24 mouse cellular contexts compared by ENCODE assay signal in genomic region chr17:13733971-13734370, GRCm38 (mm10). TPM values are rescaled to one million over a fixed set of nuclear protein-coding genes. Genes with fewer than 3 reads are reported as not detected.
DNase-seq lines count a peak whose midpoint lies in the region; ATAC-seq and TF ChIP-seq lines count a peak whose summit lies in the region.
"Had no signal": no experiment of that assay in that cellular context is flagged by ENCODE, and none has a peak within 500 bp of the region (broad histone marks: within the 10 kb centered on the region; RNA-seq: fewer than 3 reads in every experiment).

No protein-coding gene starts in this region.

- peaks cover 20% of the 10 kb centered on the region; the same call in 1 of the 2 replicates for H3K4me1 ChIP-seq in lung, postnatal 0 days (ENCODE audit: insufficient read depth, low read depth, low read length)
- no peaks in the 10 kb centered on the region for H3K4me1 ChIP-seq in stomach, embryonic 16.5 days (ENCODE audit: control insufficient read depth, insufficient read depth, low read length)

- H3K27me3 ChIP-seq in lung, postnatal 0 days (replicated peaks; ENCODE audit: insufficient read depth, low read length), result no peaks in the 10 kb centered on the region
- no peaks in the 10 kb centered on the region for H3K27me3 ChIP-seq in stomach, embryonic 16.5 days (ENCODE audit: control insufficient read depth, insufficient read depth, low read length)
- H3K27me3 ChIP-seq: CH12.LX; embryonic facial prominence, embryonic 12.5 days; forebrain, embryonic 13.5 days; Patski had no signal

- no peak for TF ChIP-seq CTCF in lung, postnatal 0 days (IDR thresholded peaks at IDR 0.05)

- no peaks in the 10 kb centered on the region for H3K9me3 ChIP-seq in lung, postnatal 0 days (ENCODE audit: low read length)
- H3K9me3 ChIP-seq in stomach, embryonic 16.5 days (replicated peaks; ENCODE audit: control insufficient read depth, low read length), result no peaks in the 10 kb centered on the region
- H3K9me3 ChIP-seq: embryonic facial prominence, embryonic 10.5 days; embryonic facial prominence, embryonic 12.5 days; forebrain, embryonic 13.5 days had no signal

- no peak overlapping the region for H3K4me2 ChIP-seq in lung, postnatal 0 days (replicated peaks; ENCODE audit: low read depth, low read length)
- H3K4me2 ChIP-seq in stomach, embryonic 16.5 days (ENCODE audit: low read depth, low read length), result no peak overlapping the region
- H3K4me2 ChIP-seq: embryonic facial prominence, embryonic 12.5 days; forebrain, embryonic 13.5 days had no signal

- no peaks in the 10 kb centered on the region for H3K36me3 ChIP-seq in lung, postnatal 0 days (ENCODE audit: insufficient read depth, low read length)
- no peaks in the 10 kb centered on the region for H3K36me3 ChIP-seq in stomach, embryonic 16.5 days (ENCODE audit: control insufficient read depth, insufficient read depth, low read length)
- H3K36me3 ChIP-seq: embryonic facial prominence, embryonic 10.5 days; embryonic facial prominence, embryonic 12.5 days; G1E had no signal

- 70% methylated on average over 5 of the region's 5 CpGs for WGBS in lung, postnatal 0 days
- 70% methylated on average over 5 of the region's 5 CpGs for WGBS in stomach, embryonic 16.5 days

- peak overlapping the region; percentile 54 for H3K27ac ChIP-seq in lung, postnatal 0 days (ENCODE audit: low read length)
- peak overlapping the region; percentile 89; the same call in 1 of the 2 replicates for H3K27ac ChIP-seq in stomach, embryonic 16.5 days (ENCODE audit: low read length)
- H3K27ac ChIP-seq: embryonic facial prominence, embryonic 10.5 days; embryonic facial prominence, embryonic 12.5 days; forebrain, embryonic 13.5 days had no signal

- TF ChIP-seq EP300 in lung, postnatal 0 days (IDR thresholded peaks at IDR 0.05), result no peak

- H3K9ac ChIP-seq in lung, postnatal 0 days (replicated peaks; ENCODE audit: low read depth), result no peak overlapping the region
- H3K9ac ChIP-seq in stomach, embryonic 16.5 days (ENCODE audit: low read length), result no peak overlapping the region
- H3K9ac ChIP-seq: embryonic facial prominence, embryonic 12.5 days; forebrain, embryonic 13.5 days had no signal

- no peak for ATAC-seq in lung, postnatal 0 days
- ATAC-seq in stomach, embryonic 16.5 days (ENCODE audit: insufficient read depth, low FRiP score), result no peak
- ATAC-seq: activated CD4-positive, CD25-positive, alpha-beta regulatory T cell, adult 4 months; CD4-positive, CD25-positive, alpha-beta regulatory T cell, adult 4 months; forebrain, embryonic 13.5 days; Patski had no signal

- DNase-seq in lung, adult 18-20 months, result peak; percentile 49 to 68
- DNase-seq in lung, postnatal 10 days, result no peak
- peak; percentile 51 for DNase-seq in lung, postnatal 0 days (ENCODE audit: low spot score)
- DNase-seq in lung, postnatal 14 days, result no peak
- DNase-seq in heart, adult 11 months, result no peak
- DNase-seq in layer of hippocampus, adult 9-11 months, result no peak
- DNase-seq: adrenal gland, adult 8-10 months; adrenal gland, postnatal 14 days; adrenal gland, postnatal 36 days; B cell, adult 2 months; cerebellum, adult 11-12 months; cerebellum, adult 2 months; cerebellum, adult 9-10 months; cerebellum, postnatal 10 days; cerebellum, postnatal 25 days had no signal

- no peak overlapping the region for H3K4me3 ChIP-seq in lung, postnatal 0 days (ENCODE audit: low read depth, low read length)
- no peak overlapping the region for H3K4me3 ChIP-seq in stomach, embryonic 16.5 days (replicated peaks; ENCODE audit: low read length)
- H3K4me3 ChIP-seq: embryonic facial prominence, embryonic 10.5 days; embryonic facial prominence, embryonic 12.5 days; forebrain, embryonic 13.5 days had no signal

RNA-seq across cellular contexts. Expression of gene Afdn, which starts 26.4 kb away (rescaled TPM):
- 148 and 161 TPM in 2 replicates for polyA plus RNA-seq in lung, postnatal 0 days (2015; fragmentation: Nextera tagmentation; extraction: Ambion mirVana)
- 59.7 and 63.7 TPM in 2 replicates for polyA plus RNA-seq in stomach, embryonic 16.5 days (2015; fragmentation: Nextera tagmentation; extraction: Ambion mirVana)

RNA-seq across cellular contexts. Expression of gene Tcte2, which starts 27.7 kb away (rescaled TPM):
- 3.9 and 4.4 TPM in 2 replicates for polyA plus RNA-seq in lung, postnatal 0 days (2015; fragmentation: Nextera tagmentation; extraction: Ambion mirVana)
- 5.9 and 6.2 TPM in 2 replicates for polyA plus RNA-seq in stomach, embryonic 16.5 days (2015; fragmentation: Nextera tagmentation; extraction: Ambion mirVana)
- polyA plus RNA-seq: activated CD4-positive, CD25-positive, alpha-beta regulatory T cell, adult 4 months; CD4-positive, CD25-positive, alpha-beta regulatory T cell, adult 4 months; G1E had no signal

Comparison
In these comparisons a context has a peak if more than half of its experiments do, and no peak if none do; other contexts are left out.
1. DNase-seq: peak in lung, adult 18-20 months (2 of 2) and lung, postnatal 0 days (single experiment); none in lung, postnatal 10 days (single experiment), lung, postnatal 14 days (single experiment), heart, adult 11 months (single experiment) and layer of hippocampus, adult 9-11 months (single experiment).